Mouse (Mus musculus) embryonic facial prominence, embryonic 11.5 days (tissue): ENCODE measurements around the gene Iscu. TPM values are rescaled to one million over a fixed set of nuclear protein-coding genes. Genes with fewer than 3 reads are reported as not detected.

Experiments
- polyA plus RNA-seq: library from polyadenylated mRNA; unstranded; fragments of >200 nt; fragmentation: Nextera tagmentation; extraction: Ambion mirVana; gene quantifications from 2 replicates; pipeline ENCODE4 v1.2.1, GENCODE M21; 2014

The Iscu gene
- polyA plus RNA-seq, 1 experiment from 2014 or later, result 113 TPM

Other genes with a start within 250 kb of the Iscu start
- gene Cmklr1, start 122.3 kb upstream of the Iscu start, polyA plus RNA-seq, result 1.6 and 1.7 TPM in 2 replicates
- not detected in 2 replicates for gene 1700069L16Rik, start 48.0 kb upstream of the Iscu start, polyA plus RNA-seq
- 1.6 and 2.0 TPM in 2 replicates for gene Ficd, start 36.9 kb upstream of the Iscu start, polyA plus RNA-seq
- gene Sart3, start 238 bp upstream of the Iscu start, polyA plus RNA-seq, result 52.4 and 55.4 TPM in 2 replicates
- 50.8 and 54.2 TPM in 2 replicates for gene Tmem119, start 27.8 kb downstream of the Iscu start, polyA plus RNA-seq
- 1.2 and 2.0 TPM in 2 replicates for gene Selplg, start 59.9 kb downstream of the Iscu start, polyA plus RNA-seq
- gene Coro1c, start 136.0 kb downstream of the Iscu start, polyA plus RNA-seq, result 130 and 135 TPM in 2 replicates
- gene Ssh1, start 221.1 kb downstream of the Iscu start, polyA plus RNA-seq, result 26.0 and 29.0 TPM in 2 replicates
- not detected in 2 replicates for gene Dao, start 231.0 kb downstream of the Iscu start, polyA plus RNA-seq